Mouse (Mus musculus): ENCODE measurements at regions not wholly inside any gene's neighbourhood (a gene's known extent, or its start where the extent isn't known, plus 50 kb on each side); places are given as distances from the start of the nearest gene placed in this dataset.
"Not testable (repeated sequence)": the region's sequence is repeated elsewhere in the genome, so short reads cannot be mapped to it uniquely, and the experiment has no call there.

- DNase-seq (ENCODE audit: low spot score), result no peak
Measured at GRCm38 (mm10) chr14:52565606-52566005, 70.1 kb upstream of the Olfr1507 start.

GRCm38 (mm10) chr14:52556340-52556739, 60.8 kb upstream of the Olfr1507 start:
- DNase-seq (ENCODE audit: low spot score), result not testable (repeated sequence)

GRCm38 (mm10) chr14:52553399-52553798, 57.9 kb upstream of the Olfr1507 start:
- DNase-seq (ENCODE audit: low spot score), result no peak

GRCm38 (mm10) chr14:52547933-52548332, 52.4 kb upstream of the Olfr1507 start:
- DNase-seq (ENCODE audit: low spot score), result no peak

Data from testis, postnatal 10 days (tissue).